Mouse (Mus musculus): Measurements from ENCODE around the gene Gna15. TPM values are rescaled to one million over a fixed set of nuclear protein-coding genes. Genes with fewer than 3 reads are reported as not detected.

The Gna15 gene
- total RNA-seq, 2 experiments from 2014 or later = 1.3 to 2.8 TPM

GRCm38 (mm10) chr10:81513798-81514197 is 10.2 kb downstream of the Gna15 start:
- Histone ChIP-seq H3K27ac (no peak overlapping the region), H3K4me3 (no peak overlapping the region)
- DNase-seq (ENCODE audit: extremely low spot score in 1 of 2, low spot score in 2 of 2) = no peak
- no peak; the same call in 1 of the 2 replicates for TF ChIP-seq CTCF (IDR thresholded peaks at IDR 0.05)
- intact Hi-C loops (cut with DNase I) = no loop called here

GRCm38 (mm10) chr10:81510246-81510810 is 13.7 kb downstream of the Gna15 start:
- Histone ChIP-seq H3K27ac (no peak overlapping the region), H3K4me3 (no peak overlapping the region)
- intact Hi-C loops (cut with DNase I) = no loop called here
- TF ChIP-seq CTCF (IDR thresholded peaks at IDR 0.05) = no peak
- no peak for DNase-seq (ENCODE audit: extremely low spot score in 1 of 2, low spot score in 2 of 2)

GRCm38 (mm10) chr10:81507691-81508489 is 16.1 kb downstream of the Gna15 start:
- Histone ChIP-seq H3K27ac (no peak overlapping the region), H3K4me3 (no peak overlapping the region)
- no peak for TF ChIP-seq CTCF (IDR thresholded peaks at IDR 0.05)
- DNase-seq (ENCODE audit: extremely low spot score in 1 of 2, low spot score in 2 of 2) = no peak
- intact Hi-C loops (cut with DNase I) = loop anchor here (2.0 kb wide), 1 partner anchor 13 kb away; no protein-coding TSS in a partner anchor

GRCm38 (mm10) chr10:81507095-81507494 is 16.9 kb downstream of the Gna15 start:
- DNase-seq (ENCODE audit: extremely low spot score in 1 of 2, low spot score in 2 of 2) = no peak
- TF ChIP-seq CTCF (IDR thresholded peaks at IDR 0.05) = no peak
- intact Hi-C loops (cut with DNase I) = loop anchor here (2.0 kb wide), 1 partner anchor 14 kb away; no protein-coding TSS in a partner anchor
- no peak overlapping the region for H3K27ac ChIP-seq
- H3K4me3 ChIP-seq = no peak overlapping the region

GRCm38 (mm10) chr10:81505016-81505664 is 18.9 kb downstream of the Gna15 start:
- DNase-seq (ENCODE audit: extremely low spot score in 1 of 2, low spot score in 2 of 2) = no peak
- Histone ChIP-seq H3K27ac (no peak overlapping the region), H3K4me3 (no peak overlapping the region)
- TF ChIP-seq CTCF (IDR thresholded peaks at IDR 0.05) = no peak
- intact Hi-C loops (cut with DNase I) = loop anchor here (2.0 kb wide), 1 partner anchor 666 kb away; no protein-coding TSS in a partner anchor

- Histone ChIP-seq H3K27ac (no peak overlapping the region), H3K4me3 (peak overlapping the region; percentile 50)
- intact Hi-C loops (cut with DNase I) = loop anchor here (1.0 kb wide), 3 partner anchors 24 to 103 kb away; no protein-coding TSS in a partner anchor
- peak; percentile 88 to 95 for DNase-seq (ENCODE audit: extremely low spot score in 1 of 2, low spot score in 2 of 2)
- peak; percentile 100 for TF ChIP-seq CTCF (IDR thresholded peaks at IDR 0.05)
Measured at GRCm38 (mm10) chr10:81502658-81503057, 21.4 kb downstream of the Gna15 start.

- H3K4me3 ChIP-seq = no peak overlapping the region
- no peak for TF ChIP-seq CTCF (IDR thresholded peaks at IDR 0.05)
- H3K27ac ChIP-seq = no peak overlapping the region
- DNase-seq (ENCODE audit: extremely low spot score in 1 of 2, low spot score in 2 of 2) = no peak
- intact Hi-C loops (cut with DNase I) = loop anchor here (1.0 kb wide), 3 partner anchors 24 to 103 kb away; no protein-coding TSS in a partner anchor
Measured at GRCm38 (mm10) chr10:81501863-81502262, 22.2 kb downstream of the Gna15 start.

- intact Hi-C loops (cut with DNase I) = no loop called here
- no peak within 1 kb of the TSS for H3K4me3 ChIP-seq
- TF ChIP-seq CTCF (IDR thresholded peaks at IDR 0.05) = no peak
- H3K27ac ChIP-seq = peak within 1 kb of the TSS; percentile 47; the same call in 1 of the 2 replicates
- no peak for DNase-seq (ENCODE audit: extremely low spot score in 1 of 2, low spot score in 2 of 2)
Measured at GRCm38 (mm10) chr10:81500032-81500431, 24.0 kb downstream of the Gna15 start, which contains the start of gene S1pr4. Gene S1pr4, minus strand, starts transcription at chr10:81500132.

GRCm38 (mm10) chr10:81499250-81499901 is 24.6 kb downstream of the Gna15 start:
- intact Hi-C loops (cut with DNase I) = no loop called here
- Histone ChIP-seq H3K27ac (peak overlapping the region; percentile 47; the same call in 1 of the 2 replicates), H3K4me3 (no peak overlapping the region)
- no peak for DNase-seq (ENCODE audit: extremely low spot score in 1 of 2, low spot score in 2 of 2)
- TF ChIP-seq CTCF (IDR thresholded peaks at IDR 0.05) = no peak

- TF ChIP-seq CTCF (IDR thresholded peaks at IDR 0.05) = no peak
- no peak for DNase-seq (ENCODE audit: extremely low spot score in 1 of 2, low spot score in 2 of 2)
- Histone ChIP-seq H3K27ac (peak overlapping the region; percentile 47; the same call in 1 of the 2 replicates), H3K4me3 (no peak overlapping the region)
- intact Hi-C loops (cut with DNase I) = no loop called here
Measured at GRCm38 (mm10) chr10:81498316-81499249, 25.4 kb downstream of the Gna15 start.

Measured in left cerebral cortex, adult 2 months (tissue).